Mouse (Mus musculus) mouse embryonic stem cell (cell line): ENCODE data around the gene Ehbp1.

Experiments
- in situ Hi-C, 2 experiments: fragments of 300-500 bp; cut with MboI; formaldehyde crosslinking; loops; 1 replicate in 1 of 2; 3 replicates in 1 of 2; pipeline ENCODE4 v1.14.3; 2019 to 2020; ENCODE audit warnings: low sequenced_read_pairs in 2 of 2, low pct_unique_long_range_greater_than_20kb in 1 of 2, mixed read lengths in 1 of 2; ENCODE audit not compliant: unreplicated experiment in 1 of 2

The Ehbp1 gene

GRCm38 (mm10) chr11:22008129-22008596 lies 333.9 kb downstream of the Ehbp1 start:
- in situ Hi-C loops, result no loop called here

- in situ Hi-C loops, result no loop called here
Measured at GRCm38 (mm10) chr11:22007781-22008110, 334.3 kb downstream of the Ehbp1 start.

GRCm38 (mm10) chr11:22007088-22007780 lies 334.9 kb downstream of the Ehbp1 start:
- in situ Hi-C loops, result no loop called here

- in situ Hi-C loops, result no loop called here
Measured at GRCm38 (mm10) chr11:22006471-22007087, 335.5 kb downstream of the Ehbp1 start.

- in situ Hi-C loops, result no loop called here
Measured at GRCm38 (mm10) chr11:22005281-22005870, 336.7 kb downstream of the Ehbp1 start.

GRCm38 (mm10) chr11:22004331-22004841 lies 337.7 kb downstream of the Ehbp1 start:
- in situ Hi-C loops, result no loop called here

GRCm38 (mm10) chr11:22003341-22003981 lies 338.6 kb downstream of the Ehbp1 start:
- in situ Hi-C loops, result no loop called here

- in situ Hi-C loops, result no loop called here
Measured at GRCm38 (mm10) chr11:22002783-22003340, 339.2 kb downstream of the Ehbp1 start, which contains the start of gene Otx1. Gene Otx1 (minus strand): TSS chr11:22002897.

GRCm38 (mm10) chr11:22002062-22002782 lies 339.9 kb downstream of the Ehbp1 start:
- in situ Hi-C loops, result no loop called here

- in situ Hi-C loops, result no loop called here
Measured at GRCm38 (mm10) chr11:22001321-22002061, 340.6 kb downstream of the Ehbp1 start.

- in situ Hi-C loops, result no loop called here
Measured at GRCm38 (mm10) chr11:22000316-22001076, 341.6 kb downstream of the Ehbp1 start.

- in situ Hi-C loops, result loop anchor here in 1 of 2 experiments (25.0 kb wide), 1 partner anchor 613 kb away; no protein-coding TSS in a partner anchor
Measured at GRCm38 (mm10) chr11:21999396-22000315, 342.4 kb downstream of the Ehbp1 start.

- in situ Hi-C loops, result loop anchor here in 1 of 2 experiments (25.0 kb wide), 1 partner anchor 614 kb away; no protein-coding TSS in a partner anchor
Measured at GRCm38 (mm10) chr11:21998141-21999047, 343.7 kb downstream of the Ehbp1 start.

- in situ Hi-C loops, result loop anchor here in 1 of 2 experiments (25.0 kb wide), 1 partner anchor 615 kb away; no protein-coding TSS in a partner anchor
Measured at GRCm38 (mm10) chr11:21997561-21998140, 344.4 kb downstream of the Ehbp1 start.
